Mouse (Mus musculus) forebrain, embryonic 11.5 days (tissue): ENCODE results near the gene Lrig2. TPM values are rescaled to one million over a fixed set of nuclear protein-coding genes. Genes with fewer than 3 reads are reported as not detected.

Experiments
- ATAC-seq: fragments of 200-750 bp; cut with Nextera tagmentation; replicated peaks from 2 replicates; pipeline ENCODE4 v1.8.0; 2017; ENCODE audit warnings: moderate TSS enrichment; ENCODE audit not compliant: low FRiP score
- DNase-seq: peaks from one replicate; pipeline ENCODE4 v3.0.0-alpha.2; 2017; ENCODE audit warnings: low spot score
- H3K27ac ChIP-seq: fragments of 300-500 bp; sonication (generic); 2 replicates; pipeline ENCODE4 v1.5.1; 2014; ENCODE audit warnings: low read depth, low read length
- H3K27me3 ChIP-seq: fragments of 300-500 bp; sonication (generic); 2 replicates; pipeline ENCODE4 v1.6.1; 2014; ENCODE audit warnings: mild to moderate bottlenecking, low read length, mixed read lengths; ENCODE audit not compliant: control insufficient read depth, insufficient read depth
- H3K36me3 ChIP-seq: fragments of 300-500 bp; sonication (generic); 2 replicates; pipeline ENCODE4 v1.6.1; 2014; ENCODE audit warnings: mild to moderate bottlenecking, low read length, moderate library complexity, mixed read lengths; ENCODE audit not compliant: control insufficient read depth, insufficient read depth
- H3K4me1 ChIP-seq: fragments of 300-500 bp; sonication (generic); replicated peaks from 2 replicates; pipeline ENCODE4 v1.6.1; 2014; ENCODE audit warnings: low read length, mixed read lengths; ENCODE audit not compliant: control insufficient read depth, insufficient read depth
- H3K4me2 ChIP-seq: fragments of 300-500 bp; sonication (generic); 2 replicates; pipeline ENCODE4 v1.6.1; 2014; ENCODE audit warnings: low read depth, mild to moderate bottlenecking, low read length, moderate library complexity, mixed read lengths; ENCODE audit not compliant: severe bottlenecking
- H3K4me3 ChIP-seq: fragments of 300-500 bp; sonication (generic); 2 replicates; pipeline ENCODE4 v1.5.1; 2014; ENCODE audit warnings: low read depth, low read length
- H3K9ac ChIP-seq: fragments of 300-500 bp; sonication (generic); 2 replicates; pipeline ENCODE4 v1.6.1; 2014; ENCODE audit warnings: low read length
- H3K9me3 ChIP-seq: fragments of 300-500 bp; sonication (generic); 2 replicates; pipeline ENCODE4 v1.6.1; 2016; ENCODE audit warnings: low read length, mixed read lengths; ENCODE audit not compliant: control insufficient read depth
- WGBS: fragments of 180-500 bp; shearing (Covaris S2); extraction: QIAGEN DNeasy Blood & Tissue Kit; methylation state at CpG from one replicate; pipeline ENCODE4 v1.1.7; 2014; 5-methylcytosine and 5-hydroxymethylcytosine counted together
- polyA plus RNA-seq: library from polyadenylated mRNA; unstranded; fragments of >200 nt; fragmentation: Nextera tagmentation; extraction: Ambion mirVana; gene quantifications from 2 replicates; pipeline ENCODE4 v1.2.1, GENCODE M21; 2014

Lrig2 gene
- polyA plus RNA-seq, 1 experiment from 2014 or later = 23.5 TPM

GRCm38 (mm10) chr3:104540480-104541138, 28.9 kb upstream of the Lrig2 start:
- H3K4me1 ChIP-seq = no peaks in the 10 kb centered on the region; the same call in 1 of the 2 replicates
- no peak overlapping the region for H3K27ac ChIP-seq
- no peak overlapping the region for H3K4me3 ChIP-seq
- no peaks in the 10 kb centered on the region for H3K27me3 ChIP-seq
- WGBS = 72% methylated on average over 9 of the region's 9 CpGs
- DNase-seq = no peak
- no peaks in the 10 kb centered on the region for H3K36me3 ChIP-seq
- H3K4me2 ChIP-seq = no peak overlapping the region
- no peak for ATAC-seq
- no peaks in the 10 kb centered on the region for H3K9me3 ChIP-seq
- H3K9ac ChIP-seq = no peak overlapping the region

GRCm38 (mm10) chr3:104533223-104533622, 21.5 kb upstream of the Lrig2 start:
- Histone ChIP-seq H3K36me3 (no peaks in the 10 kb centered on the region), H3K9me3 (no peaks in the 10 kb centered on the region), H3K9ac (no peak overlapping the region), H3K4me1 (no peaks in the 10 kb centered on the region), H3K27ac (no peak overlapping the region), H3K4me2 (no peak overlapping the region), H3K4me3 (no peak overlapping the region), H3K27me3 (no peaks in the 10 kb centered on the region)
- WGBS = 92% methylated on average over 1 of the region's 1 CpGs
- no peak for DNase-seq
- no peak for ATAC-seq

- ATAC-seq (no peak), DNase-seq (no peak)
- no peak overlapping the region for H3K4me2 ChIP-seq
- no peaks in the 10 kb centered on the region for H3K36me3 ChIP-seq
- no peak overlapping the region for H3K9ac ChIP-seq
- H3K9me3 ChIP-seq = no peaks in the 10 kb centered on the region
- H3K27ac ChIP-seq = no peak overlapping the region
- no peak overlapping the region for H3K4me3 ChIP-seq
- H3K4me1 ChIP-seq = no peaks in the 10 kb centered on the region
- no peaks in the 10 kb centered on the region for H3K27me3 ChIP-seq
- 76% methylated on average over 4 of the region's 4 CpGs for WGBS
Measured at GRCm38 (mm10) chr3:104526115-104526882, 14.6 kb upstream of the Lrig2 start.

- Histone ChIP-seq H3K36me3 (no peaks in the 10 kb centered on the region), H3K4me1 (no peaks in the 10 kb centered on the region), H3K4me3 (no peak overlapping the region), H3K9ac (no peak overlapping the region), H3K27me3 (no peaks in the 10 kb centered on the region), H3K27ac (no peak overlapping the region), H3K4me2 (no peak overlapping the region), H3K9me3 (no peaks in the 10 kb centered on the region)
- no peak for ATAC-seq
- 38% methylated on average over 2 of the region's 2 CpGs for WGBS
- DNase-seq = no peak
Measured at GRCm38 (mm10) chr3:104525516-104525915, 13.8 kb upstream of the Lrig2 start.

- no peak for ATAC-seq
- Histone ChIP-seq H3K4me2 (no peak overlapping the region), H3K4me1 (no peaks in the 10 kb centered on the region), H3K9ac (no peak overlapping the region), H3K27ac (no peak overlapping the region), H3K4me3 (no peak overlapping the region), H3K36me3 (no peaks in the 10 kb centered on the region), H3K27me3 (no peaks in the 10 kb centered on the region), H3K9me3 (no peaks in the 10 kb centered on the region)
- DNase-seq = no peak
- WGBS = 93% methylated on average over 1 of the region's 1 CpGs
Measured at GRCm38 (mm10) chr3:104525029-104525428, 13.3 kb upstream of the Lrig2 start.

- Histone ChIP-seq H3K27ac (no peak overlapping the region), H3K4me3 (no peak overlapping the region), H3K4me2 (no peak overlapping the region), H3K9ac (no peak overlapping the region), H3K36me3 (no peaks in the 10 kb centered on the region), H3K4me1 (no peaks in the 10 kb centered on the region), H3K27me3 (no peaks in the 10 kb centered on the region), H3K9me3 (no peaks in the 10 kb centered on the region)
- ATAC-seq = no peak
- 78% methylated on average over 4 of the region's 4 CpGs for WGBS
- no peak for DNase-seq
Measured at GRCm38 (mm10) chr3:104523333-104523871, 11.7 kb upstream of the Lrig2 start.

GRCm38 (mm10) chr3:104521341-104521924, 9.7 kb upstream of the Lrig2 start:
- Histone ChIP-seq H3K4me2 (no peak overlapping the region), H3K4me3 (no peak overlapping the region), H3K36me3 (no peaks in the 10 kb centered on the region), H3K27me3 (no peaks in the 10 kb centered on the region), H3K9ac (no peak overlapping the region), H3K27ac (no peak overlapping the region), H3K9me3 (no peaks in the 10 kb centered on the region), H3K4me1 (no peaks in the 10 kb centered on the region)
- DNase-seq (no peak), ATAC-seq (no peak)
- 79% methylated on average over 3 of the region's 3 CpGs for WGBS

GRCm38 (mm10) chr3:104520471-104520870, 8.8 kb upstream of the Lrig2 start:
- Histone ChIP-seq H3K4me3 (no peak overlapping the region), H3K27ac (no peak overlapping the region), H3K9ac (no peak overlapping the region), H3K4me1 (no peaks in the 10 kb centered on the region), H3K36me3 (no peaks in the 10 kb centered on the region), H3K27me3 (no peaks in the 10 kb centered on the region), H3K4me2 (no peak overlapping the region), H3K9me3 (no peaks in the 10 kb centered on the region)
- no peak for DNase-seq
- 71% methylated on average over 3 of the region's 3 CpGs for WGBS
- no peak for ATAC-seq
